Mouse (Mus musculus): ENCODE measurements around the gene Gm29797.
A peak's percentile ranks its signal among the peaks of the same experiment; 100 is the strongest.

Gene Gm29797

GRCm38 (mm10) chr2:181673501-181673900 is 16.7 kb downstream of the Gm29797 start:
- no peak for DNase-seq

- no peak for DNase-seq
These were observed 18.1 kb downstream of the Gm29797 start for GRCm38 (mm10) chr2:181674934-181675333.

GRCm38 (mm10) chr2:181675454-181675853 is 18.6 kb downstream of the Gm29797 start:
- DNase-seq: peak; percentile 79

- no peak for DNase-seq
These were observed 19.6 kb downstream of the Gm29797 start for GRCm38 (mm10) chr2:181676424-181676823.

- peak; percentile 65 for DNase-seq
These were observed 20.4 kb downstream of the Gm29797 start for GRCm38 (mm10) chr2:181677096-181677754.

- DNase-seq: peak; percentile 43
These were observed 20.9 kb downstream of the Gm29797 start for GRCm38 (mm10) chr2:181677755-181678098.

GRCm38 (mm10) chr2:181678780-181679179 is 21.9 kb downstream of the Gm29797 start:
- peak; percentile 80 for DNase-seq

GRCm38 (mm10) chr2:181679951-181680715 is 23.3 kb downstream of the Gm29797 start, which contains the start of gene Tcea2:
TSS of gene Tcea2 (plus strand) at chr2:181680310.
- DNase-seq: peak; percentile 72

GRCm38 (mm10) chr2:181680716-181681117 is 23.9 kb downstream of the Gm29797 start:
- DNase-seq: no peak

GRCm38 (mm10) chr2:181681978-181682377 is 25.1 kb downstream of the Gm29797 start:
- no peak for DNase-seq

GRCm38 (mm10) chr2:181683381-181683780 is 26.5 kb downstream of the Gm29797 start:
- no peak for DNase-seq

- no peak for DNase-seq
These were observed 27.9 kb downstream of the Gm29797 start for GRCm38 (mm10) chr2:181684713-181685112.

- DNase-seq: no peak
These were observed 28.9 kb downstream of the Gm29797 start for GRCm38 (mm10) chr2:181685686-181686085.

GRCm38 (mm10) chr2:181687586-181687985 is 30.8 kb downstream of the Gm29797 start:
- DNase-seq: no peak

- no peak for DNase-seq
These were observed 32.8 kb downstream of the Gm29797 start for GRCm38 (mm10) chr2:181689466-181690160.

- DNase-seq: no peak
These were observed 34.2 kb downstream of the Gm29797 start for GRCm38 (mm10) chr2:181691083-181691482.

- DNase-seq: no peak
These were observed 34.7 kb downstream of the Gm29797 start for GRCm38 (mm10) chr2:181691571-181691970.

GRCm38 (mm10) chr2:181692304-181692703 is 35.5 kb downstream of the Gm29797 start:
- DNase-seq: no peak

- DNase-seq: peak; percentile 85
These were observed 36.8 kb downstream of the Gm29797 start, which contains the start of gene Rgs19 for GRCm38 (mm10) chr2:181693339-181694280. TSS of gene Rgs19 (minus strand) at chr2:181693977.

GRCm38 (mm10) chr2:181694581-181694980 is 37.7 kb downstream of the Gm29797 start:
- no peak for DNase-seq

- DNase-seq: no peak
These were observed 38.9 kb downstream of the Gm29797 start for GRCm38 (mm10) chr2:181695776-181696175.

- no peak for DNase-seq
These were observed 40.1 kb downstream of the Gm29797 start for GRCm38 (mm10) chr2:181696801-181697420.

Data from lung, postnatal 14 days (tissue).